Mouse (Mus musculus) MN1 (cell line): ENCODE measurements around the gene Ptx3.

ENCODE experiments used
- DNase-seq: peaks from one replicate; pipeline ENCODE4 v3.0.0-alpha.2; 2016; ENCODE audit warnings: low spot score

Gene Ptx3

DNA sequence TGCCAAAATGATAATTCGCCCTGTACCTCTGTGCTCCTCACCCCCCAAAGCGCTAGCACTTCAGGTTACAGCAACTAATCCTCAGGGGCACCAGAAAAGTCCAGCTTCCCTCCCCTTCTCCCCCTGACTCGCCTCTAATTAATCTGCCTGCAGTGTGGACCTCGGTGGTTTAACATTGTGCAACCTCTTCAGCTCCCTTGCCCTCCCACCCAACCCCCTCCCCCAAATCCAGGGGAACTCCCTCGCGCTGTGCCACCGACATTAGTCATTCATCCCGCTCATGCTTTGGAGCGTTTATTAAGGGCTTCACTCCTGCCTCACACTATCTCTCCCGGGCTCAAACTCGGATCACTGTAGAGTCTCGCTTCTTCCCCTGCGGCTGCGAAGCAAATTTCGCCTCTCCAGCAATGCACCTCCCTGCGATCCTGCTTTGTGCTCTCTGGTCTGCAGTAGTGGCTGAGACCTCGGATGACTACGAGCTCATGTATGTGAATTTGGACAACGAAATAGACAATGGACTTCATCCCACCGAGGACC, at the start of gene Ptx3:
Gene Ptx3, plus strand, starts transcription at position 256 of the 537 bp plus-strand sequence.
- no peak for DNase-seq

DNA sequence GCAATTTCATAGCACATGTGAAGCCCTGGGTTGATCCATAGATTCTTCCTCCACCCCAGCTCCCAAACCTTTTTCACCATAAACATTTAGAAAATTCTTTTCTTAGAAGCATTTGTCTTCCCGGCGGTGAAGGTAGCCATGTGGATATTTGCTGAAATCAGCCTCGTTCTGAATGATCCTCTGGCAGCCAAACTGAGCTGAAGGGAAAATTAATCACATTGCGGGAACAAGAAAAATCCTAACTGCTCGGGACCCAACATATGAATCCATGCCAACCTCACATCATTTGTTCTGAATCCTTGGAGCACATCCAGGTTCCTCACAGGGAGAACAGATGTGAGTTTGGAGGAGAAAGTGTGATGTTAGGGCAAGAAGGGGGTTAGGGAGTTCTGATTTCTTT, 46.8 kb upstream of the Ptx3 start:
- DNase-seq: no peak

GRCm38 (mm10) chr3:66179647-66180046, 40.1 kb upstream of the Ptx3 start:
- no peak for DNase-seq

GRCm38 (mm10) chr3:66193910-66194562, 25.7 kb upstream of the Ptx3 start:
- DNase-seq: no peak

GRCm38 (mm10) chr3:66208836-66209573, 10.7 kb upstream of the Ptx3 start:
- no peak for DNase-seq

DNA sequence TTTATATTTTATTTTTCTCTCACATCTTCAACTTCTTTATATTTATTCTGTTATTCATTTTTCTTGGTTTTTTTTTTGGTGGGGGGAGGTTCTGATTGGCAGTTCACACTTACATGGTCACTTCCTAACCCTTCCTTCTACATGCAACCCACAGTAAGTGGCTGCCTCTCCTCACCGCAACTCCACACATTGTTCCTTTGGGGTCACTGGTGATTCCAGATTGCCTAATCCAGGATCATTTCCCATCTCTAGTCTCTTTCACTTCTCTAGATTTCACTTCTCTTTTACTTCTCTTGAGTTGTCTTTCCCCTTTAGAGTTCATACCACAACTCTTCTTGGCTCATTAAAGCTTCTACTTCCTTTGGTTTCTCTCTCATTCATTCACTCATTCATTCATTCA, 6.2 kb upstream of the Ptx3 start:
- DNase-seq: no peak

DNA sequence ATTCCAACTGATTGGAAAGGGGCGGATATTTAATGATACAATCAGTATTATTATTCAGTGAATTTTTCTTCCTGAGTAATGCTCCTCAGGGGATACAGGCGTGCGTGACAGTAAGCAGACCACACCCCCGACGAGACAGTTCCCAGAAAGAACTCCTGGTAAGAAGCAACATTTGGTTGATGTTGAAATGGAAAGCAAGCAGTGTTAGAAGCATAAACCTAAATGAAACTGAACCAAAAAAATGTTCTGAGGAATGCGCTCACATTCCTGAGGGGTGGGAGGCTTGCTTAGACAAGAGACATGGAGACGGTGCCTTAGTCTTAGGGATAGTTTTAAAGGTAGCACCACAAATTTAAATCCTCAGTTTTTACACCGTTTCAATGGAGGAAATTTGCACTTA, 4.0 kb upstream of the Ptx3 start:
- no peak for DNase-seq

DNA sequence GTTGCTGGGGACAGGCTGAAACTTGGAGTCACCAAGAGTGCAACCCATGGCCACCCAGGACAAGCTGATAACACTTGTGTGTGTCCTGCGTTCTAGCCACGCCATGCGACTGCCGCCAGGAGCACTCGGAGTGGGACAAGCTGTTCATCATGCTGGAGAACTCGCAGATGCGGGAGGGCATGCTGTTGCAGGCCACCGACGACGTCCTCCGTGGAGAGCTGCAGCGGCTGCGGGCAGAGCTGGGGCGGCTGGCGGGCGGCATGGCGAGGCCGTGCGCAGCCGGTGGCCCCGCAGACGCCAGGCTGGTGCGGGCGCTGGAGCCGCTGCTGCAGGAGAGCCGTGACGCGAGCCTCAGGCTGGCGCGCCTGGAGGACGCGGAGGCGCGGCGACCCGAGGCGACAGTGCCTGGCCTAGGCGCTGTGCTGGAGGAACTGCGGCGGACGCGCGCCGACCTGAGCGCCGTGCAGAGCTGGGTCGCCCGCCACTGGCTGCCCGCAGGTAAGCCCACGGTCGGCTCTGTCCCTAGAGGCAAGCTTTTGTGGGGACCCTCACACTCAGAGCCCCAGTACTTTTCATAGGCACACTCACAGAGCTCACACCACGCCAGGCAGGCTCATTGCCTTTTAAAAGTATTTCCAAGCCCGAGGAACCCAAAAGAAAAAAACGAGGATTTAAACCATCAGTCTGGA, 988 bp downstream of the Ptx3 start:
- DNase-seq: no peak

GRCm38 (mm10) chr3:66221243-66221611, 1.5 kb downstream of the Ptx3 start:
- no peak for DNase-seq

GRCm38 (mm10) chr3:66224931-66225537, 5.3 kb downstream of the Ptx3 start:
- no peak for DNase-seq

DNA sequence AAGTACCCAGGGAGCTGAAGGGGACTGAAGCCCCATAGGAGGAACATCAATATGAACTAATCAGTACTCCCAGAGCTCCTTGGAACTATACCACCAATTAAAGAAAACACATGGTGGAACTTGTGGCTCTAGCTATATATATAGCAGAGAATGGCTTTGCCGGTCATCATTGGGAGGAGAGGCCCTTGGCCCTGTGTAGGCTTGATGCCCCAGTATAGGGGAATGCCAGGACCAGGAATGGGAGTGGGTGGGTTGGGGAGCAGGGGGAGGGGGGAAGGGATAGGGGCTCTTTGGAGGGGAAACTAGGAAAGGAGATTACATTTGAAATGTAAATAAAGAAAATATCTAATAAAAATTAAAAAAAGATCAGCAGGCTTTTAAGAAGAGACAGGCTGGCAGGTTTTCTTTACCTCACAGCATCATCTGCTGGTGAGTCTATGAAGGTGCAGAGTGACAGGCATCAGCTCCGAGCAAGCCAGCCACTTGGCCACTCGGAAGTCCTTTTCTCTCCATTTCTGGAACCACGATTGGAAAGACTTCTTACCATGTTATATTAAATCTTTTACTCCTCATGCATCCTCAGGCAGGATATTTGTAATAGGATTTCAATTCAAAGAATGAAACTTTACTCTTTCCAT, 16.6 kb downstream of the Ptx3 start:
- DNase-seq: peak; percentile 14

DNA sequence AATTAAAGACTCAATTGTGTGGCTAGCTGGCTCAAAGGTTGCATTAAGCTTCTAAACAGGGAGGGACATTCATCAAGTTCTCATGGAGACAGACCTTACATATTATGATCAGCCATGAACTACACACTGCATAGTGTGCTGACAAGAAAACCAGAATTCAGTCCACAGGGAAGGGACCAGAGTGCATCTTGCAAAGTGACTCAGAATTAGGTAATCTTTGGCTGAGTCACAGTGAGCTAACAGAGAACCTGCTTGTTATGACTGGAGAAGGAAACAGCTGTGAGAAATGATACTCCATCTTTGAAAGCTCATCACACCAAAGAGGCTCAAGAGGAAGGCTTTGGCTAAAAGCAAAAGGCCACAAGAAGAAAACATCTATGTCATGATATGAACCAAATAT, 20.8 kb downstream of the Ptx3 start:
- no peak for DNase-seq

DNA sequence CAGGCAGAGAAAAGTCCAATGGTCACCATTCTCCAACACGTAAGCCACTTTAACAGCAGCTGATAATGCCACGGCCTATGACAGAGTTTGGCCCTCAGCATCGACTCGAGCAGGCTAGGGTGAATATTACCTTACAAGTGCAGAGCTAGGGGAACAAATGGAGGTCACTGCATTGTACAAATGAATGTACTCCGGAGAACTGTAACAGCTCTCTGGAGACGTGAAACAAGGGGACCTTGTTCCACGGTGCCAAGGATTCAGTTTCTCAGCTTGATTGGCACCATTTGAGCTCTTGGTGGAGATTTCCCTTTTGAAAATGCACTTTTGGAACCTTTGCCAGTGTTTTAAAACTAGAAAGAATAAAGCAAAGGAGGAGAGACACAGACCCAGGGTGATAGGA, 32.1 kb downstream of the Ptx3 start:
- no peak for DNase-seq

DNA sequence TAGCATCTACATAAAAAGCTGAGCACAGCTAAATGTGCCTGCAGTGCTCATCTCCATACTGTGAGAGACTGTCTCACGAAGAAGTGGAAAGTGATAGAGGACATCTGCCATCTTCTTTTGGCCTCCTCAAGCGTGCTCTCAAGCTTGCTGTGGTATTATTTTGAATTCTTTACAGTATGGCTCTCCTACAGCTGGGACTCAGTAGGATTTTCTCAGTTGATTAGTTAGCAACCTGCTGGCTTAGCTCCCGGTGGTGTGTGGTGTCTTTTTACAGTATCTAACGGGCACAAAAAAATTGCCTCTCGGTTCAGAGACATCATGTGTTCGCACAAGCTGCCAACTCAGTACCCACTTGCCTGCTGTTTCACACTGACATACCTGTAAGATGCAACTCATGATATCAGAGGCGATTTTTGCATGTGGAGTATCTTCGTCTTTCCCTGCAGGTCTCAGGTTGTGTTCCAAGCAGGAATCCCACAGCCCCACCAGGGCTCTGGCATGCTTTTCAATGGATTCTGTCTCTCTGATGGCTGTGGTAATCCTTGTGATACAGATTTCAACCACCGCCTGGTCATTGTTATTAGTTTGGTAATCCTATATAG, 34.9 kb downstream of the Ptx3 start:
- DNase-seq: no peak

GRCm38 (mm10) chr3:66262319-66262718, 42.6 kb downstream of the Ptx3 start:
- peak; percentile 28 for DNase-seq

DNA sequence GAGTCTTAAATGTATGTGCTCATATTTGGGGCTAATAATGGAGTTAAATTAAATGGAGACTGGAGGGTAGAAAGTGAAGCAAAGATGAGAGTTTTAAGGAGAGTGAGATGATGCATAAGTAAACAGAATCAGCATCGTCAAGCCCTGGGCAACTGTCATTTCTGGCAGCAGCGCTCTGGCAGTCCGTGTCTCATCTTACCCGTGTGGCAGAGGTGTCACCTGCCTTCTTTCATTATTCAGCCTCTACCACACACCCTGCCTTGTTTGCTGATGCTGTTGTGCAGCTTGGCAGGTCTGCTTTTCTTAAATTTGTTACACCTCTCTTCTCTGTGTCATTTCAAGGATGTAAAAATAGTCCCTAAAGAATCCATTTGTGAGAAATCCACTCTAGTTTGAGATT, 43.6 kb downstream of the Ptx3 start:
- no peak for DNase-seq
